Mouse (Mus musculus) mature B cell (primary cell): ENCODE measurements around the gene Btbd9.

Source experiments
- in situ Hi-C: fragments of 300-500 bp; cut with MboI; formaldehyde crosslinking; loops from 2 replicates; pipeline ENCODE4 v1.14.3; 2019

Gene Btbd9

GRCm38 (mm10) chr17:30391220-30391619 is 185.1 kb downstream of the Btbd9 start:
- in situ Hi-C loops, result no loop called here

- in situ Hi-C loops, result no loop called here
Measured at GRCm38 (mm10) chr17:30389686-30390085, 186.6 kb downstream of the Btbd9 start.

- in situ Hi-C loops, result no loop called here
Measured at GRCm38 (mm10) chr17:30388817-30389216, 187.5 kb downstream of the Btbd9 start.

GRCm38 (mm10) chr17:30388391-30388790 is 187.9 kb downstream of the Btbd9 start:
- in situ Hi-C loops, result no loop called here

GRCm38 (mm10) chr17:30386241-30386640 is 190.0 kb downstream of the Btbd9 start:
- in situ Hi-C loops, result no loop called here

- in situ Hi-C loops, result no loop called here
Measured at GRCm38 (mm10) chr17:30383649-30384048, 192.6 kb downstream of the Btbd9 start.

GRCm38 (mm10) chr17:30378221-30379010 is 197.9 kb downstream of the Btbd9 start:
- in situ Hi-C loops, result no loop called here

GRCm38 (mm10) chr17:30377754-30378153 is 198.5 kb downstream of the Btbd9 start:
- in situ Hi-C loops, result no loop called here

GRCm38 (mm10) chr17:30375107-30375506 is 201.2 kb downstream of the Btbd9 start:
- in situ Hi-C loops, result no loop called here

GRCm38 (mm10) chr17:30368559-30368958 is 207.7 kb downstream of the Btbd9 start:
- in situ Hi-C loops, result no loop called here

- in situ Hi-C loops, result no loop called here
Measured at GRCm38 (mm10) chr17:30364701-30365100, 211.6 kb downstream of the Btbd9 start.

- in situ Hi-C loops, result no loop called here
Measured at GRCm38 (mm10) chr17:30363365-30363764, 212.9 kb downstream of the Btbd9 start.

- in situ Hi-C loops, result no loop called here
Measured at GRCm38 (mm10) chr17:30360654-30361053, 215.6 kb downstream of the Btbd9 start.

- in situ Hi-C loops, result no loop called here
Measured at GRCm38 (mm10) chr17:30359392-30359791, 216.9 kb downstream of the Btbd9 start.

GRCm38 (mm10) chr17:30355431-30355830 is 220.9 kb downstream of the Btbd9 start:
- in situ Hi-C loops, result no loop called here

GRCm38 (mm10) chr17:30354381-30354780 is 221.9 kb downstream of the Btbd9 start:
- in situ Hi-C loops, result no loop called here

GRCm38 (mm10) chr17:30348031-30348430 is 228.3 kb downstream of the Btbd9 start:
- in situ Hi-C loops, result no loop called here

- in situ Hi-C loops, result no loop called here
Measured at GRCm38 (mm10) chr17:30347101-30347613, 229.1 kb downstream of the Btbd9 start.

- in situ Hi-C loops, result no loop called here
Measured at GRCm38 (mm10) chr17:30345008-30345407, 231.3 kb downstream of the Btbd9 start.

GRCm38 (mm10) chr17:30343701-30344473 is 232.4 kb downstream of the Btbd9 start:
- in situ Hi-C loops, result no loop called here

- in situ Hi-C loops, result no loop called here
Measured at GRCm38 (mm10) chr17:30341556-30341955, 234.7 kb downstream of the Btbd9 start.

GRCm38 (mm10) chr17:30340495-30341126 is 235.7 kb downstream of the Btbd9 start:
- in situ Hi-C loops, result no loop called here
